Mouse (Mus musculus): ENCODE data around the gene Macrod2. TPM values are rescaled to one million over a fixed set of nuclear protein-coding genes. Genes with fewer than 3 reads are reported as not detected.

The Macrod2 gene
- total RNA-seq, 2 experiments from 2014 or later, result 7.0 to 11.3 TPM

DNA sequence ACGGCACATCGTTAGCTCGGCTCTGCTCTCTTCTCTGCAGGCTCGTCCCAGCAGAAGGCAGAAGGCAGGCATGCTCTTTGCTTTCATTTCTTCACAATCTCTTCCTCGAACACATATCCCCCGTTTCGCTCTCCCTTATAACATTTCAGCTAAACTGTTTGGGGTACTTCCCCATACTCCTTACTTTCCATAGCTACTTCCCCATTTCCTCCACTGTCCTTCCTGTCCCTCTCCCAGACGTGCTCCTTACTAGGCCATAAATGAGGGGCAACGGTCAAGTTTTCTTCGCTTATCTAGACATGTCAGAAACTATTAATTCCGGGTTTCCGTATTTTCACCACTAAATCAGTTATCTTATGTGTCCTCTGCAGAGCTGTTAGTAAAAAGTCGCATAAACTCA lies 383.1 kb downstream of the Macrod2 start:
- ATAC-seq (replicated peaks; ENCODE audit: poor library complexity), result peak; percentile 95

DNA sequence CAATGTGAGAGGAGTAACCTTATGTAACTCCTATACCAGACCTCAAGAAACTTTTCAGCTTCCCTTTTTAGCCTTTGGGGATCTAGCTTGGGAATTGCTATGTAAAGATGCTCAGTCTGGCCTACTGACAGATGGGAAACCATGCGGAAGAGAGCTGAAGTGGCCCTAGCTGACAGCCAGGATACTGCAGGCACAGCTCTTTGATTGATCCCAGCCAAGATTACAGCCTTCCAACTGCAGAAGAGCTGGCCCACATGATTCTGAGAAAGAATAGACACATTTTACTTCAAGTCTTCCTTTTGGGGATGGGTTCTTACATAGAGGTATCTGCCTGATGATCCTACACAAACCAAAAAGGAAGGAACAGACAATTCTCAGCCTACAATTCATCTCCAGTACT lies 387.9 kb downstream of the Macrod2 start:
- ATAC-seq (replicated peaks; ENCODE audit: poor library complexity), result no peak

DNA sequence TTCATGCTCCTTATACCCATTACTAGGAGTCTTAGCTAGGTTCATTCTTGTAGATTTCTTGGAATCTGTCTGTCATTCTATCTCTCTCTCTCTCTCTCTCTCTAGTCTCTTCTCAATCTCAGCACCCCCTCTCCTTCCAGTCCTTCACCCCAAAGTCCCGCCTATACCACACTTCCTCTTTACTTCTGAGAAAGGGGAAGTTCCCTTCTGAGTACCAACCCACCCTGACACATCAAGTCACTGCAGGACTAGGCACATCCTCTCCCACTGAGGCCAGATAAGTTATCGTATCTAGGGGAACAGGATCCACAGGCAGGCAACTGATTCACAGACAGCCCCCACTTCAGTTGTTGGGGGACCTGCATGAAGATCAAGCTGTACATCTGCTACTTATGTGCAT lies 389.5 kb downstream of the Macrod2 start:
- ATAC-seq (replicated peaks; ENCODE audit: poor library complexity), result peak; percentile 99

DNA sequence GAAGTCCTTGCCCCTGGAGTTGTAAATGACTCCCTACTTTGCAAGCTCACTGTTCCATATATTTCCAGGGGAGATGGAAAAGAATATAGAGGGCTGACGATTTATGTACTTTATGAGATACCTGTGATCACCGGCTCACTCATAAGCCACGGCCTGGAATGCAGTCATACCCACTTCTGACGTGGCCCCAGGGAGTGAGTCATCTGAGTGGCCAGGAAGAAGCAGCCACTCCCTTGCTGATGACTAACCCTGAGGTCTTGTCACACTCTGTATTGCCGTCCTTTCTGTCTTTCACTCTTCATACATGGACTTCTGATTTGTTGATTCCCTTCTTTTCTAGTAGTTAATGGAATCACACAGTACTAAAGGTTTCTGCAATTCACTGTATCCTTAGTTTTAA lies 395.3 kb downstream of the Macrod2 start:
- ATAC-seq (replicated peaks; ENCODE audit: poor library complexity), result peak; percentile 68

DNA sequence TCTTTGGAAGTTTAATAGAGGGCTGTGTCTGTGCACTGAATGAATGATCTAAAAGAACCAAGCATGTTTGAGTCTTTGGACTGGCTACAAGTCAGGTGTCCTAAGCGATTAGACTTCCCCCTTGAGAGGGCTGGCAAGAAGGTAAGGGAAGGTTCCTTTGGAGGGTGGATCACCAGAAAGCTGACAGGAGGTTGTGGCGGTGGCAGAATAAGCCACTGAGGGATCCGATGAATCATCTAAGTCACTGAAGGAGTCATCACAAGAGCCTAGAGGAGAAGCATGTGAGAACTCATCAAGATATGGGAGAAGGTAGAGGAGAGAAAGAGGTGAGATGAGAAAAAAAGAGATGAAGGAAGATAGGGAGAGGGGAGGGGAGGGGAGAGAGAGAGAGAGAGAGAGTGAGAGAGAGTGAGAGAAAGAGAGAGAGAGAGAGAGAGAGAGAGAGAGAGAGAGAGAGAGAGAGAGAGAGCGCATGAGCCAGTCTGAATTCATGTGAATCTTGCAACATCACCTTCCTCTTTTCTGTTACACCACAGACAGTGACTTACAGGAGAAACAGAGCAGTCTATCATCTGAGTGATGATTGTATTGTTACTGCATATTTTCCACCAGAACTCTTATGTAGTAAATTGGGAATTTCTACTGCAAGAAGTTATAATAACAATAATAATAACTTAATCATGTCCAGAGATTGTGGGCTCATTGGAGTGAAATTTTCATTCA lies 398.9 kb downstream of the Macrod2 start:
- peak; percentile 94 for ATAC-seq (replicated peaks; ENCODE audit: poor library complexity)

DNA sequence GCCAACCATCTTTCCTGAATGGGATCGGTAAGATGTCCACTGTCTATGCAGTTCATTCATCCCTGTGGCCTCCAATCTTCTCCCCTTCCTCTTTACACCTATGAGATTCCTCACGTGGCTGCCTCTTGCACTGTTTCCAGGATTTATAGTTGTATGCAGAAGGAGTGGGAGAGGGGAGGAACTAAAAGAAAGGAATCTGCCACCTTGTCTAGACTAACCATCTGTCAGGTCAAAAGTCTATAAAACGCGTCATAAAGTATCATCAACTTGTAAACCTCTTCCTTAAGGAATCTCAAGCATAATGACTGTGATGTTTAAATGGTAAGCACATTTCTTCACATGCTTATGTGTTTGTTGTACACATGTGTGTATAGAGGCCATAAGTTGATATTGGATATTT lies 416.6 kb downstream of the Macrod2 start:
- no peak for ATAC-seq (replicated peaks; ENCODE audit: poor library complexity)

DNA sequence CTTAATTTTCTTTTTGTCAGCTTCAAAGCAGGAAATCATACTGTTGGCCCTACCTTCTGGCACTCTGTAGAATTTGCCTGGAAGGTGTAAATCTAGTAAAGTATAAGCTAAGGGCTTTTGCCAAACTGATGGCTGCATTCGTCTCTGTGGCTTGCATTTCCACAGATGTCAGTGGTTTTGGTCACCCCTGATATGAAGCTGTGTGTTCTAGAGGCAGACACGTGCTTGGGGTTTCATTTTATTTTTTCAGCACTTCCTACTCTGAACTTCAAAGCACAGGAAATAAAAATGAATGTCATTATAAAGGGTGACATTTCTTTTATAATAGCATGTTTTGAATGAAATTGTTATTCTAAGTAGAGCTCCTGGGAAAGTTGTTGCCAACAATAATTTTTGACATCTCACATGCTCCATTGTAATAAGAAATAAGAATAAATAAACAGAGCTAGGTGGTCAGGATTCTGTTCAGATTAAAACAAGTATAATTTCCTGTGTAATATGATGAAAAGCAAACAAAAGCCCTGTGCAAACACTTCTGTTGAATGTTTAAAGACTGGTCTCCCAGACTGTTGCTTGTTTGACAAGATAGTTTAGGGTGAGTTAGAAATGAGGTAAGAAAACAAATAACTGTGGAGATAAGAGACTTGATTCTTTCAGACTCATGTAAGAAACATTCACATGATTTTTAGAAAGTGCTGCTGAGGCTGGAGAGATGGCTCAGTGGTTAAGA lies 424.4 kb downstream of the Macrod2 start:
- peak; percentile 66 for ATAC-seq (replicated peaks; ENCODE audit: poor library complexity)

DNA sequence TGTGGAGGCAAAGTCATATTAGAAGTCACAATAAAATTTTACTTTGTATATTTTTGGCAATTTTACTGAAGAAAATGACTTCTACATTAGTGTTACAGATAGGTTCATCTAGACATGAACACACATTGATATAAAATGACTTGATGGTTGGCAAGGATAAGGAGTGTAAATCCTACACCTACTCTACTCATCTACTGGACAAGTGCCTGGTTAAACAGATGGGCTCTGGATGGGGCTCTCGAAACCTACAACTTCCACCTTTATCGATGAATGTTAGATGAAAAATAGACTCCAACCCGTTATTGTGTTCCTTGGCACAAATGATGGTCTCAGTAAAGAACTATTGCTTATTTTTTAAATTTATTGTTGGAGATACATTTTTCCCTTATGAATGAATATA lies 427.3 kb downstream of the Macrod2 start:
- ATAC-seq (replicated peaks; ENCODE audit: poor library complexity), result no peak

DNA sequence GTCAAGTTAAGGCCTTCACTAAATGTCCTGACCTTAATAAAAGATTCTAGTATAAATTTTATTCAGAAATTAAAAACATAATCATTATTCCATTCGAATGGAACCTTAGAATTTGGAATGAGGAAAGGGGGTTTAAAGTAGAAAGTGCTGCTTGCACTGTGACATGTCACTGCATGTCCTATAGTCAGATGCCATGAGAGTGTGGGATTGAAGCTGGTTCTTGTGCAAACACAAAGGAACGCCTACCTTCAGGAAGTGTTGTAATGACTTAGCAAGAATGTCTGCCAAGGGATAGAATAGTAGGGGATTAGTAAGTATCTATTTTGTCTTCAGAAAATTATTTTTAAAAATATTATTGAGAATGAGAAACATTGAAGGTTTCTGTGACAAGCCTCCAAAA lies 431.1 kb downstream of the Macrod2 start:
- peak; percentile 76 for ATAC-seq (replicated peaks; ENCODE audit: poor library complexity)

DNA sequence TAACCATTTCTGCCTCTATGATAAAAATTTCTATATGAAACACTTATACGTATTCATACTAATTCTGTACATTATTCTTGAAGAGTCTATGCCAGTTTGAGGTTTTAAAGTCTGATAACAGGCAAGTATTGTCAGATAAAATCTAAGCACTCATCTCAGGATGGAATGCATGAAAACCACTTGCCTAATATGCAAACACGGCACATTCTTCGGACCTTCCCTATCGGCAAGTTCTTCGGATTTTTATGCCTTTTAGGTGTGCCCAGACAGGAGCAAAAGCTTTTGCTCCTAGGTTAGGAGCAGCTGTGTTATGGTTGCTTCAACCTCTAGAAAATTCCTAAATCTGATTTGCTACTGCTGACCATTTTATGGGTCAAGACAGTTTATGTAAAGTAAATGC lies 433.8 kb downstream of the Macrod2 start:
- no peak for ATAC-seq (replicated peaks; ENCODE audit: poor library complexity)

DNA sequence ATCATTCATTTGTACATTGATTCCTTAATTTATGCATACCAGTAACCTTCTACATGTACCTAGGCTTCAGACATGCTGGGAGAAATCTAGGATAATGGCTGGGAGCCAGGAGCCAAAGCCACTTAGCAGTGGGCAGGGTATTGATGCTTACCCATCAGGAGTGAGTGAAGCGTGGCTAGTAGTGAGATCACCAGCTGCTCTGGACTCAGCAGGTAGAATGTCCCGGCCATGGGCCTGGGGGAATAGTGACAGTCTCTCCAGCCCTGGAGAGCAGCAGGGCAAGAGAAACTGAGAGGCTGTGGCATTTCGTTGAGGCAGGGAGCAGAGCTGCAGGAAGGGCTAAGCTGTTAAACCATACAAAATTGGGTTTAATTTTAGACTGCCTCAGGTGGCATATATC lies 435.0 kb downstream of the Macrod2 start:
- ATAC-seq (replicated peaks; ENCODE audit: poor library complexity), result no peak

DNA sequence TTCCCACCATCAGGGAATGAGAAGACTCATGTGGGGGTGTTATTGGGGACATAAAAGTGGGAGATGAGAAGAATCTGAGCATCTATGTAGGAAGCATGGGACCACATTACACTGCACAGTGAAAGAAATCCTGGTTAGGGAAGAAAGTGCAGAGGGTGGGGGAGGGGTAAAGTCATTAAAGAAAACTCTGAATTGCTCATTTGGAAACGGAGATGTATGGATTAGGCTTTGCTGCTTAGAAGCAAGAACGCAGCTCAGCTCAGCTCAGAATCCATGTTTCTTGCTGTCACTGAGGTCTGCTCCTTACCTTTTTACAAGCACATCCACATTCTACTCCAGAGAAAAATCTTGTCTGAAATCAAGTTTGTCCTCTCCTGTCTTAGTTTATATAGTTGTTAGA lies 444.3 kb downstream of the Macrod2 start:
- ATAC-seq (replicated peaks; ENCODE audit: poor library complexity), result no peak

DNA sequence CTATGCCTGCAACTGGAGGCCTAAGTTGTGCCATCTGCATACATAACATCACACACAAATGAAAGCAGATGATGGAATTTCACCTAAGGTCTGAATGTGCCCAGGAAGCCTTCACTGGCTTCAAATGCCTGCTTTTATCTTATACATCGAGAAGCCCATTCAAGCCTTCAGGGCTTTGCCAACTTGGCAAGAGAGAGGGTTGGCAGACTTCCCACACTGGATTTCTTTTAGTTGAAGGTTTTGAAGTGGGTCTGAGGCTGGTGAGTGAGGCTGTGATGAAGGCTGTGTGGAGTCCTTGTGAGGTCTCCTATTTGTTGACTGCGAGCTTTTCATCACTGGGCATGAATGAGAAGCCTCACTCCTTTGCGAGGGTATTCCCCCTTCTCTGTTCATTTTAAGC lies 444.8 kb downstream of the Macrod2 start:
- no peak for ATAC-seq (replicated peaks; ENCODE audit: poor library complexity)

DNA sequence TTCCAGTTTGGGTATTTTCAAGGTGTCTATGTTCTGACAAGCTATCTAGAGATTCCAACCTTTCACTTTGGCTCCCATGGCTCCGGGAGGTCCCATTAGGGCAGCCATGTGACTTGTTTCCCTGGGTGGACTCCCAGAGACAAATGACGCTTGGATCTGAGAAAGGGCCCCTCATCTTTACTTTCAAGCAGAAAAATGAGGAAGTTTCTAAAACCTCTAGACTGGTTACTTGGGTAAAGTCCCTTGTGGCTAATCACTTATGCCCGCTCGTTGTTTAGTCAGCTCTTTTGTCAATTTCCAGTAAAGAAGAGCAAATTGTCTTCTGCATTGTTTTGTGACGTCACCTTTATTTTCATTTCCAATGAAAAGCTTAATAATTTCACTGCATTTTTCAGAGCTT lies 448.9 kb downstream of the Macrod2 start:
- peak; percentile 89 for ATAC-seq (replicated peaks; ENCODE audit: poor library complexity)

DNA sequence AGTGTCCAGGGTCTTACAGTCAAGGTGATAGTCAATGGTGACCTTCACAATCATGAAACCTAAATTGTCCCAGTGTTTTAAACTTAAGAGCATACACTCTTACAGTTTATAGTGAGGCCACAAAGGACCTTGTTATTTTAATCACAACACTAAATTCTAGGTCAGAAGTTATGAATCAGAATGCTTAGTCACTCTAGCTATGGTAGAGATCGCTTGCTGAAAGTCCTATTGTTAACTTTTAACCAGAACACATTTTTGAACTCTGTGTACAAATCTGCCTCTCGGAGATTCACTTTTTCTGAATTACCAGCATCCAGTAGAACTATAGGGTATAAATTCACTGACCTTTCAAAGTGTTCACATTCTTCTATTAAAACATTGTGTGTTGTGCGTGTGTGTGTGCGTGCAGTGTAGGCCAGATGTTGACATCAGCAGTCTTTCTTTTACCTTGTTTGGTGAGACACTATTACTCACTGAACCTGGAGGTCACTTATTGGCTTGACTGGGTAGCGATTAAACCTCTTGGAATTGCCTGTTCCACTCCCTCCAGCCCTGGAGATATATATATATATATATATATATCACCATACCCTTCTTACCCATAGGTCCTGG lies 452.8 kb downstream of the Macrod2 start:
- no peak for ATAC-seq (replicated peaks; ENCODE audit: poor library complexity)

DNA sequence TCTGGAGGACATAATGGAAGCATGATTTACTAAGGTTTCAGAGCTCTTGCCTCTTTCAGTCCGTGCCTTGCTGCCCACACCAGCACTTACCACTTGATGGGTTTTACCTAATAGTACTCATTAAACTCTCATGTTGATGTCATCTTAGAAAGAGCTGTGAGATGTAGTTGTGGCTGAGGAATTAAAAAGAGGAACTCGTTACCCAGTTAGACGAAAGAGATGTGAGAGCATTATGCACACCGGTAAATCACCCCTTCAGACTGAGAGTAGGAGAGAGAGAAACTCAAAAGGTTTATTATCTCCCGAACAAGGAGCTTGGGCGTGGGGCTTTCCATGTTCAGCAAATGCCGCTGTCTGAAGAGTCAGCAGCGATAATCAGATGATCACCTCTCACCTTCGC lies 458.4 kb downstream of the Macrod2 start:
- ATAC-seq (replicated peaks; ENCODE audit: poor library complexity), result peak; percentile 73

DNA sequence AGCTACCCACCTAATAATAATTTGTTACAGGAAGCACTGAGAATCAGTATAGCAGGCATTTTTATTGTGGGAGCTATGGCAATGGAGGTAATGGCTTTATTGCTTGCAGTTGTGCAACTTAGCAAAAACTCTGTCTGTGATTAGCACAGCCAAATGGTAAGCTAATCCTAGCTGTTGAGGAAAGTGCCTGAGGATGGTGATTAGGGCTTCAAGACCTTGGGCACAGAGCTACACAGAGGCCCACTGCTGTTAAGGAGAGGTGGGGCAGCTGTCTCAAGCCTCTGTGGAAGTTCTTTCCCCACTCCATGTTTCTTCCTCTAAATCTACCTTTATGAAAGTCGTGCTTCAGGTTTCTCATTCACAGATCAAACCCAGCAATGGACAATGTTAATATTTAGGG lies 466.2 kb downstream of the Macrod2 start:
- no peak for ATAC-seq (replicated peaks; ENCODE audit: poor library complexity)

DNA sequence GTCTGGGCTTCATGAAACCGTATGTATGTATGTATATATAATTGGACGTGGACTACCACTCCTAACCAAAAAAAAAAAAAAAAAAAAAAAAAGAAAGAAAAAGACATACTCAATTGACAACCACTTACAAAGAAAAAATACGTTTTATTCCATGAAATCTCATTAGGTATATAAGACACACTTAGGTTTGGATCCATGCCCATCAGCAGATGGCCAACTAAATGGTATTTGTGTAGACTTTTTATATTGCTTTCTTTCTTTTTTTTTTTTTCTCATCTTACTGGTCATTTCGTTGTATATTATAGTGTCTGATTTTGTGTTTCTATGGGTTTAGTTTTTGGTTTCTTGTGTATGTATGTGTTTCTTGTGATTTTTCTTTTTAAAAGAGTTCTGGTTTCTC lies 467.6 kb downstream of the Macrod2 start:
- no peak for ATAC-seq (replicated peaks; ENCODE audit: poor library complexity)

DNA sequence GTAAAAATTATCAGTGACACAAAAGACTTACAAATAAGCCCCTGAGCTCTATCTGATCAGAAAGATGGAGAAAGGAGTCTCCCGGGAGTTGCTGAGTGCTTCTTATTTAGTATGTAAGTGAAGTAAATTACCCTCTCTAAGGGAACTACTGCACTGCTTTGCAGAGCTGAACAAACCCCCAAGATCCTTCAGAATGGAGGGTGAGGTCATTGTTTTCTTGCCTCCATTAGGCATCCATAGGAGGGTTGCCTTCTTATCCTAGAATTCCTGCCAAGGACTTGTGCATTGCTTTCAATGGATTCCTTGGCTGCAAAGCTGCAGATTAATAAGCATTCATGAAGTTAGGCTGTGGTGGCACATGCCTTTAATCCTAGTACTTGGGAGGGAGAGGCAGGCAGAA lies 470.5 kb downstream of the Macrod2 start:
- no peak for ATAC-seq (replicated peaks; ENCODE audit: poor library complexity)

DNA sequence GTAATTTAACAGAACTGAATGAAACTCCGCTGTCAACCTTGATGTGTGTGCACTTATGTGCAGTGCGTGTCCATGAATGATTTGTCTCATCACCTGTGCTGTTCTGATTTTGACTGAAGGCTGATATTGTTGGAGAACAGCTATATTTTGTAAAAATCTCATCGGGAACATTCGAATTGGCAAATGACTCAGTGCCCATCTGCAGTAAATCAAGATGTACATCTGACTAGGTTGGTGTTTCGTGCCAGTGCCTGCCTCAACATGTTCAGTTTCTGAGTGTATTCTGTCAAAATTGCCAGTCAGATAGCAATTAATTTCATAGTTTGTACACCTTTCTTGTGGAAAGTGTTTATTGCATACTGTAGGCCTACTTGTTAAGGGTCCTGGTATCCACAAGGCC lies 472.0 kb downstream of the Macrod2 start:
- no peak for ATAC-seq (replicated peaks; ENCODE audit: poor library complexity)

DNA sequence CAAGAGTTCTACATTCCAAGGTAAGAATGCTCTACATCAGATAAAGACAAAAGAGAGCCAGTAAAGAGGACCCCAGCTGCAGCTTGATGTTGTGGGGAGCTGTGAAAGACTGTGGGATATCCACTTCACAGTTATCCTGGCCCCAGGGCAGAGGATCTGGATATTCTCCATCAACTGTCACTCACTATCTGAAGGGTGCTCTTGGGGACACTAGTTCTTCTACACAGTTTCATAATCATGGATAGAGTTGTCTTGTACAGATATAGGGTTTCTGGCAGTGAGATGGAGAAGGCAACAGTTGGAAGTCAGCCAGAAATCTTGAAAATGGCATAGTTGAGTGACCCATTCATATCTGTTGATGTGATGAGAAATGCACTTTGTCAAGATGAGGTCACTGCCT lies 490.1 kb downstream of the Macrod2 start:
- ATAC-seq (replicated peaks; ENCODE audit: poor library complexity), result no peak

DNA sequence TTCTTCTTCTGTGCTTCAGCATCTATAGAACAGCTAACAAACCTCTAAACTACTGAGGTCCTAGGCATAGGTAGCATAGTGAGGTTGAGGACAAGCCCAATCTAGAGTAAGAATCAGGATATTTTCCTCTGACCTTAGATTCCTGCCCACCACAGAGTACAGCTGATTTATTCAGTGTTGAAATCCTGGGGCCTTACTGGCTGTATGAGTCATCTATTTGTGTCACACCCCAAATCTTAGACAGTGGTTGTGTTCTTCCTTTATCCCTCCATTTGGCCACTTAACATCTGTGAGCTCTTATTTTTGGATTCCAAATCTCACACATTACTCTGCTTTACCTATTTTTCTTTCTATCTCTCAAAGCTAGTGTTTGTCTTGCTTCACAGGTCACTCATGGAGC lies 495.6 kb downstream of the Macrod2 start:
- no peak for ATAC-seq (replicated peaks; ENCODE audit: poor library complexity)
